Comparison of ENCODE assay signal across 22 mouse cellular contexts in genomic region chr14:51481332-51482015, GRCm38 (mm10). TPM values are rescaled to one million over a fixed set of nuclear protein-coding genes. Genes with fewer than 3 reads are reported as not detected.
DNase-seq lines count a peak whose midpoint lies in the region; ATAC-seq and TF ChIP-seq lines count a peak whose summit lies in the region.
"Not testable (repeated sequence)": the region's sequence is repeated elsewhere in the genome, so short reads cannot be mapped to it uniquely, and the experiment has no call there.
"Had no signal": no experiment of that assay in that cellular context is flagged by ENCODE, and none has a peak within 500 bp of the region (broad histone marks: within the 10 kb centered on the region; RNA-seq: fewer than 3 reads in every experiment).

No protein-coding gene starts in this region.

- H3K4me1 ChIP-seq in heart, adult 2 months (ENCODE audit: control insufficient read depth, insufficient read depth, low read length); liver, postnatal 0 days (ENCODE audit: insufficient read depth): not testable (repeated sequence)

- not testable (repeated sequence) for TF ChIP-seq POLR2A in heart, adult 2 months (IDR thresholded peaks at IDR 0.05; ENCODE audit: insufficient read depth, low read depth, low read length)

- H3K9me3 ChIP-seq in liver, postnatal 0 days (ENCODE audit: low read length) = not testable (repeated sequence)

- not testable (repeated sequence) for H3K27me3 ChIP-seq in heart, adult 2 months (ENCODE audit: control insufficient read depth, insufficient read depth, low read length); liver, postnatal 0 days (ENCODE audit: insufficient read depth, low read length)

- H3K4me3 ChIP-seq in heart, adult 2 months = peak overlapping the region; percentile 42
- not testable (repeated sequence) for H3K4me3 ChIP-seq in liver, postnatal 0 days (ENCODE audit: low read depth, low read length)

- not testable (repeated sequence) for H3K36me3 ChIP-seq in heart, adult 2 months (ENCODE audit: control insufficient read depth, insufficient read depth, low read length); liver, postnatal 0 days (replicated peaks; ENCODE audit: insufficient read depth, low read length)

- 0 out of 2 replicates have a peak overlapping the region, but pooled peaks have one; percentile 18 for H3K4me2 ChIP-seq in liver, postnatal 0 days (ENCODE audit: low read depth, low read length)

- TF ChIP-seq EP300 in heart, adult 2 months (IDR thresholded peaks at IDR 0.05; ENCODE audit: insufficient read depth, low read depth, low read length); liver, postnatal 0 days (IDR thresholded peaks at IDR 0.05; ENCODE audit: low read depth): not testable (repeated sequence)

- peak; percentile 45 for DNase-seq in 3134 (ENCODE audit: extremely low read depth, insufficient read length, low spot score)
- peak; percentile 67 for DNase-seq in ES-CJ7 (ENCODE audit: low read depth, low spot score)
- peak; percentile 63 for DNase-seq in R1 (ENCODE audit: low read depth, low spot score)
- DNase-seq in adrenal gland, postnatal 14 days = peak; percentile 61
- DNase-seq in heart, adult 2 months; liver, postnatal 0 days: not testable (repeated sequence)
- DNase-seq in kidney, adult 9 months = peak; percentile 38
- DNase-seq in ovary, adult 18-20 months (ENCODE audit: low spot score) = peak; percentile 20

- ATAC-seq in liver, postnatal 0 days = not testable (repeated sequence)

- H3K27ac ChIP-seq in heart, adult 2 months; liver, postnatal 0 days (ENCODE audit: low read depth): not testable (repeated sequence)

- intact Hi-C loops in heart, adult 2 months (cut with DNase I) = loop anchor here (5.0 kb wide), 1 partner anchor 379 kb away; no protein-coding TSS in a partner anchor

- 68% methylated on average over 12 of the region's 12 CpGs for WGBS in heart, adult 2 months
- WGBS in liver, postnatal 0 days (ENCODE audit: insufficient replicate concordance) = 74% methylated on average over 12 of the region's 12 CpGs

- TF ChIP-seq CTCF in heart, adult 2 months (IDR thresholded peaks at IDR 0.05) = peak; percentile 59
- TF ChIP-seq CTCF in liver, postnatal 0 days (IDR thresholded peaks at IDR 0.05; ENCODE audit: low read depth) = 0 out of 2 replicates have a peak, but pooled peaks have one; percentile 9

- H3K79me2 ChIP-seq in heart, adult 2 months (replicated peaks; ENCODE audit: control insufficient read depth, insufficient read depth, low read length) = not testable (repeated sequence)

- not testable (repeated sequence) for H3K9ac ChIP-seq in heart, adult 2 months (ENCODE audit: low read depth, low read length); liver, postnatal 0 days (replicated peaks)

RNA-seq across cellular contexts. Expression of gene Vmn2r89, which starts 29.8 kb away (rescaled TPM):
- not detected in 2 replicates for total RNA-seq in adrenal gland, postnatal 14 days (2021)
- not detected for total RNA-seq in heart, adult 2 months (2021)
- not detected in 2 replicates for polyA plus RNA-seq in heart, adult 2 months (2012; rRNA removed)
- not detected in 2 replicates for polyA plus RNA-seq in liver, postnatal 0 days (2015; fragmentation: Nextera tagmentation; extraction: Ambion mirVana)
- total RNA-seq: gastrocnemius, postnatal 25 days; layer of hippocampus, postnatal 25 days; left cerebral cortex, postnatal 10 days; megakaryocyte, adult 5-6 weeks had no signal
- polyA plus RNA-seq: activated CD4-positive, CD25-positive, alpha-beta regulatory T cell, adult 4 months; brain, embryonic 14.5 days; embryonic facial prominence, embryonic 13.5 days; forebrain, embryonic 15.5 days; heart, postnatal 0 days; hindbrain, embryonic 11.5 days; limb, embryonic 12.5 days; liver, embryonic 13.5 days; midbrain, embryonic 13.5 days; neural tube, embryonic 14.5 days had no signal
